Mouse (Mus musculus) urinary bladder, postnatal 14 days (tissue): ENCODE data around the gene Vtn.

Experiments used
- DNase-seq: peaks from one replicate; pipeline ENCODE4 v3.0.0; 2021; ENCODE audit warnings: low spot score

Gene Vtn

DNA sequence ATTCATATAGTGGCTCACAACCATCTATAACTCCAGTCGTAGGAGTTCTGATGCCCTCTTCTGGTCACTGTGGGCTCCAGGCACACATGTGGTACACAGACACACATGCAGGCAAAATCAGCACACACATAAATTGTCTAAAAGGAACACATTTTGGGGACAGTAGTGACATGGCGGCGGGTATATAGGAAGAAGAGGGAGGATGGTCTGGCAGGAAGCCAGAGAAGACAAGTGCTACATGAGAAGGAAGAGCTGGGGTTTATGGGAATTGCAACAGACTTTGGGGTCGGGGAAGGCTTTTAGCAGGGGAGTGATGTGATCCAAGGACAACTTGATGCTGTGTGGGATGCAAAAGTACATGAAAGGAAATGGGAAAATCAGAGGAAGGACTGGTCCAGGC lies 35.6 kb downstream of the Vtn start:
- DNase-seq: no peak

DNA sequence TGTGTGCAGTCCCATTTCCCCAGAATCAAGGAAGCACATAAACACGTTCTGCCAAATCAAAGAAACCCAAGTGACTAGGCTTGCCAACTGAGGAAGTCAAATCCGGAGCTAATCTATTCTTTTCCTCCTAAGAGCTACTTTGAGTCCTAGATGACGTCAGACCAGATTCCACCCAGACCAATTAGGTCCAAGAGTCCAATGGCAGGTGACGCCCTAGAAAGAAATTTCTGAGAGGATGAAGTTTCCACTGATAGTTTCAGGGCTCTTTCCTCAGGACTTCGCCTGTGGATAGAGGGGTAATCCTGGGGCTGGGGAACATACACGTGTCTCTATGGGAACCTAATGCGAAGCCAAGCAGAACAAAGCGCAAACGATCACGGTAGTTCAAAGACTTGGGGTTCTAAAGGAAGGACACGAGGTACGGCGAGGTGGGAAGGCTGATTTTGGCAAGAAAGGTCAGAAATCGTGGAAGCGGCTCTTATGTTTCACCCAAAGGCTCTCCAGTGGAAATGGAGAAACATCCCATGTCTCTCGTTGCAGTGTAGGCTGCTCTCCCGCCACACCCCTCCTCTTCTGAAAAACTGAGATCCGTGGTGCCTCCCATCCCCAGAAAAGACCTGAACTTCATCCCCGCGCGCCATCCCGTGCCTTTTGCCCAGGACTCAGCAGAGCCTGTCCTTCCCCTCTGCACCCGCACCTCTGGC lies 36.6 kb downstream of the Vtn start:
- DNase-seq: peak; percentile 38

- DNase-seq: peak; percentile 98
Measured at GRCm38 (mm10) chr11:78536080-78536689, 37.3 kb downstream of the Vtn start, which contains the start of the genes Tnfaip1 and Ift20. Tnfaip1 (minus strand) TSS chr11:78536332. Ift20 (plus strand) TSS chr11:78536361.

DNA sequence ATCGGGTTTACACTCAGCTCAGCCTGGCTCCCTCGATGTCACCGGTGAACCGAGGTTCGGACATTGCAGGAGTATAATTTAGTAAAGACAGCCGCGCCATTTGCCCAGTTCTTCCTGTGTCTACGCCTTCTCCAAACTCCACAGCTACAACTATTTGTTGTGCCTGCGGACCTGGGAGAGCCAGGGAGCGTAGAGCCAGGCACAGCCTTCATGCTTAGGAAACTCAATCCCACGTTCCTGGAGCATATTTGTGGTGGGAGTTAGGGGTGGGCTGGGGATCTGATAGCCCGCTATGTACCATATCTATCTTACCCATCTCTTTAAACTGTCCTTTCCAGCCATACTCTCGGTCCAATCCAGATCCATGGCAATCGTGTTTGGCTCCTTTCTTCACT lies 37.8 kb downstream of the Vtn start:
- DNase-seq: no peak

- no peak for DNase-seq
Measured at GRCm38 (mm10) chr11:78540358-78540757, 41.5 kb downstream of the Vtn start.

- no peak for DNase-seq
Measured at GRCm38 (mm10) chr11:78544449-78545111, 45.7 kb downstream of the Vtn start.

GRCm38 (mm10) chr11:78545181-78545580 lies 46.3 kb downstream of the Vtn start:
- no peak for DNase-seq

DNA sequence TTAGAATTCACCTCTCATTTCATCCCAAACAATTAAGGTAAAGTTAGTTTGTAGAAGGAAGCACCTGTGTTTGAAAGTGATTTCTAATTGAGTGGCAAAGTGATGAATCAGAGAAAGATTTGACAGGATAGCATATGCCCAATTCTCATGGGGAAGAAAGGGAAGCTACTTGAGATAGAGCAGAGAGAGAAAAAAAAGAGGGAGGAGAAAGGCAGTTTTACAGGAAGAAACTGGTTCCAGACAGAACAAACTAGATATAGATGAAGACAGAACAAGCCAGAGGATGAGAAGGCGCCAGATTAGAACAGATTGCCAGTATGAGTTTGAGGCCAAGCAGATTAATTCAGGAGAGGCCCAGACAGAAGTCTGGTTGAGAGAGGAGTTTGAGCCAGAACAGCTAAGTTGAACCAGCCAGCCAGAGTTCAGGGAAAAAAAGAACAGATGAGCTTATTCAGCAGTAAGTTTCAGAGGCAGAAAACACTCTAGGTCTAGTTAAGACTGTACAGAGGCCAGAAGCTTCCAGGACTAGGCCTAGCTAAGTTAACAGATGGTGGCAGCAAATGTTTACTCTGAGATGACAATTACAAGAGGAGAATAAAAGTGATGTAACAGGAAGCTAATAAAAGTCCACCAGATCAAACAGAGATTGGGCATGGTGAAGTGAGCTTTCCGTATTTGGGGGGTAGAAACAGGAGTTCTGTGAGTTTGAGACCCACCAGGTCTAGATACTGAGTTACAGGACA lies 49.0 kb downstream of the Vtn start:
- DNase-seq: no peak

DNA sequence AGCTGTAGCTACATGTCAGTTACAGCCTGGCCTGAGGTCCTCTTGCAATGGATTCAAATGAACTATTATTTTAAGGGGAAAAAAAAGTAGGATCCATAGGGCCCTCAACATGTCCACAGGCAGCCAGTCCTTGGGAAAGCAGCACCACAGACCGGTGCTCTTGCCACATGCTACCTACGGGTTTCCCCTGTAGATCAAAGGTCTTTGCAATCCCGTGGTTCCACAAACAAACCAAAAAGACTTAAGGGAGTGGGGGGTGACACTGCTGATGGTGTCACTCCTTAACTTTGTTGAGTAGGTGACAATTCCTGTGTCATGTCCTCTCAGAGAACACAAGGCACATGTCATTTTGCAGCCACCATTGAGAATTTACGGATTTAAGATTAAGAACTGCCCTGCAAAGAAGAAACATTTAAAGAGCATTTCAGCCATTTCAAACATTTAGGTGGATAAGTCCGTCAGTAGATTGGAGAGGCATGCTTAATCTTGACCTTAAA lies 50.6 kb downstream of the Vtn start:
- no peak for DNase-seq

- peak; percentile 94 for DNase-seq
Measured at GRCm38 (mm10) chr11:78550168-78551058, 51.5 kb downstream of the Vtn start, which contains the start of gene Tmem97. Tmem97 (minus strand) TSS chr11:78550777.

GRCm38 (mm10) chr11:78551059-78551398 lies 52.1 kb downstream of the Vtn start:
- DNase-seq: no peak
